Mouse (Mus musculus) CH12.LX (cell line): ENCODE measurements around the gene Ifi27l2b. TPM values are rescaled to one million over a fixed set of nuclear protein-coding genes. Genes with fewer than 3 reads are reported as not detected.

Source experiments
- DNase-seq: peaks from one replicate; pipeline ENCODE4 v3.0.0-alpha.2; 2013; ENCODE audit errors: extremely low read depth
- H3K27ac ChIP-seq: 2 replicates; pipeline ENCODE4 v1.5.1; 2012; ENCODE audit warnings: low read depth, mild to moderate bottlenecking, control low read depth, moderate library complexity; ENCODE audit not compliant: insufficient read depth
- H3K27me3 ChIP-seq: replicated peaks from 2 replicates; pipeline ENCODE3; 2012; ENCODE audit warnings: inconsistent platforms
- H3K36me3 ChIP-seq, 2 experiments: replicated peaks in 1 of 2; 2 replicates each; pipeline versions ENCODE3 to v1.6.1; 2012; ENCODE audit warnings: inconsistent platforms in 1 of 2, low read length in 1 of 2, mild to moderate bottlenecking in 1 of 2, mixed read lengths in 1 of 2, moderate library complexity in 1 of 2; ENCODE audit not compliant: control insufficient read depth in 1 of 2, insufficient read depth in 1 of 2
- H3K4me1 ChIP-seq, 2 experiments: 2 replicates each; pipeline ENCODE4 v1.6.1; 2012; ENCODE audit warnings: inconsistent platforms in 1 of 2, moderate library complexity in 1 of 2; ENCODE audit not compliant: insufficient read depth in 2 of 2, control insufficient read depth in 1 of 2
- H3K4me2 ChIP-seq: 2 replicates; pipeline ENCODE4 v1.6.1; 2012; ENCODE audit warnings: low read depth, mild to moderate bottlenecking, control low read depth; ENCODE audit not compliant: poor library complexity, insufficient read depth, severe bottlenecking
- H3K4me3 ChIP-seq, 3 experiments: fragments of 150-350 bp in 1 of 3; sonication (generic) in 1 of 3; replicated peaks in 1 of 3; 2 replicates each; pipeline versions ENCODE3 to v1.5.1; 2011 to 2012; ENCODE audit warnings: low read depth in 2 of 3, low read length in 2 of 3, mild to moderate bottlenecking in 2 of 3, moderate library complexity in 2 of 3, control low read depth in 1 of 3, improper control_type of control experiment in 1 of 3, inconsistent platforms in 1 of 3, mixed read lengths in 1 of 3; ENCODE audit not compliant: poor library complexity in 1 of 3
- H3K79me2 ChIP-seq: replicated peaks from 2 replicates; pipeline ENCODE4 v1.6.1; 2012; ENCODE audit warnings: mild to moderate bottlenecking, moderate library complexity; ENCODE audit not compliant: control insufficient read depth, poor library complexity, insufficient read depth, severe bottlenecking; ENCODE audit errors: extremely low read depth
- H3K9ac ChIP-seq: 2 replicates; pipeline ENCODE4 v1.6.1; 2012; ENCODE audit warnings: low read depth, mild to moderate bottlenecking, control low read depth, moderate library complexity; ENCODE audit not compliant: insufficient read depth
- H3K9me3 ChIP-seq: replicated peaks from 2 replicates; pipeline ENCODE3; 2012; ENCODE audit warnings: low read length, inconsistent platforms, mixed read lengths
- CTCF ChIP-seq, 2 experiments: IDR thresholded peaks in 1 of 2; conservative IDR thresholded peaks in 1 of 2; 2 replicates each; pipeline ENCODE4 v1.5.1; 2011 to 2012; ENCODE audit warnings: low read depth in 2 of 2, low read length in 2 of 2, improper control_type of control experiment in 1 of 2, inconsistent platforms in 1 of 2, mild to moderate bottlenecking in 1 of 2, moderate library complexity in 1 of 2
- E2F4 ChIP-seq: IDR thresholded peaks from 2 replicates; pipeline ENCODE4 v1.6.1; 2011; ENCODE audit warnings: low read depth, low read length, improper control_type of control experiment; ENCODE audit not compliant: insufficient replicate concordance
- ELF1 ChIP-seq: IDR thresholded peaks from 2 replicates; pipeline ENCODE4 v1.6.1; 2014; ENCODE audit warnings: low read depth, mild to moderate bottlenecking, inconsistent platforms, low read length, improper control_type of control experiment
- EP300 ChIP-seq: IDR thresholded peaks from 2 replicates; pipeline ENCODE4 v1.6.1; 2011; ENCODE audit warnings: low read length, improper control_type of control experiment
- ETS1 ChIP-seq: conservative IDR thresholded peaks from 2 replicates; pipeline ENCODE4 v1.6.1; 2012; ENCODE audit warnings: low read depth, mild to moderate bottlenecking, inconsistent platforms, low read length, improper control_type of control experiment, moderate library complexity
- HCFC1 ChIP-seq: IDR thresholded peaks from 2 replicates; pipeline ENCODE4 v1.6.1; 2012; ENCODE audit warnings: low read depth, mild to moderate bottlenecking, inconsistent platforms, low read length, improper control_type of control experiment
- JUN ChIP-seq: IDR thresholded peaks from 2 replicates; pipeline ENCODE4 v1.6.1; 2011; ENCODE audit warnings: low read depth, mild to moderate bottlenecking, low read length, improper control_type of control experiment, moderate library complexity; ENCODE audit not compliant: insufficient read depth
- JUND ChIP-seq: conservative IDR thresholded peaks from 2 replicates; pipeline ENCODE4 v1.6.1; 2011; ENCODE audit warnings: low read depth, low read length, improper control_type of control experiment
- KAT2A ChIP-seq: IDR thresholded peaks from 2 replicates; pipeline ENCODE4 v1.6.1; 2012; ENCODE audit warnings: low read length, improper control_type of control experiment, inconsistent platforms; ENCODE audit not compliant: insufficient replicate concordance
- MAFK ChIP-seq: IDR thresholded peaks from 2 replicates; pipeline ENCODE4 v1.6.1; 2011; ENCODE audit warnings: low read length, improper control_type of control experiment; ENCODE audit not compliant: insufficient replicate concordance
- MAX ChIP-seq: IDR thresholded peaks from 2 replicates; pipeline ENCODE4 v1.6.1; 2011; ENCODE audit warnings: low read length, improper control_type of control experiment
- MAZ ChIP-seq: IDR thresholded peaks from 2 replicates; pipeline ENCODE4 v1.6.1; 2012; ENCODE audit warnings: low read depth, mild to moderate bottlenecking, inconsistent platforms, low read length, improper control_type of control experiment, moderate library complexity
- NELFE ChIP-seq: IDR thresholded peaks from 2 replicates; pipeline ENCODE4 v1.6.1; 2011; ENCODE audit warnings: low read depth, low read length, improper control_type of control experiment
- PAX5 ChIP-seq: IDR thresholded peaks from 2 replicates; pipeline ENCODE4 v1.6.1; 2012; ENCODE audit warnings: low read length, inconsistent platforms, mixed read lengths
- POLR2AphosphoS2 ChIP-seq: IDR thresholded peaks from 2 replicates; pipeline ENCODE4 v1.6.1; 2011; ENCODE audit warnings: low read depth, low read length, improper control_type of control experiment
- RAD21 ChIP-seq: IDR thresholded peaks from 2 replicates; pipeline ENCODE4 v1.6.1; 2011; ENCODE audit warnings: low read depth, mild to moderate bottlenecking, low read length, improper control_type of control experiment, moderate library complexity
- SIN3A ChIP-seq: IDR thresholded peaks from 2 replicates; pipeline ENCODE4 v1.6.1; 2012; ENCODE audit warnings: low read length, improper control_type of control experiment, inconsistent platforms
- SMC3 ChIP-seq: IDR thresholded peaks from 2 replicates; pipeline ENCODE4 v1.6.1; 2011; ENCODE audit warnings: low read depth, low read length, improper control_type of control experiment
- TBP ChIP-seq: conservative IDR thresholded peaks from 2 replicates; pipeline ENCODE4 v1.6.1; 2011; ENCODE audit warnings: low read depth, low read length, improper control_type of control experiment
- TCF12 ChIP-seq: IDR thresholded peaks from 2 replicates; pipeline ENCODE4 v1.6.1; 2014; ENCODE audit warnings: low read depth, mild to moderate bottlenecking, inconsistent platforms, low read length, improper control_type of control experiment
- UBTF ChIP-seq: IDR thresholded peaks from 2 replicates; pipeline ENCODE4 v1.6.1; 2012; ENCODE audit warnings: low read depth, mild to moderate bottlenecking, inconsistent platforms, low read length, improper control_type of control experiment, moderate library complexity
- USF1 ChIP-seq: IDR thresholded peaks from 2 replicates; pipeline ENCODE4 v1.6.1; 2014; ENCODE audit warnings: low read depth, mild to moderate bottlenecking, inconsistent platforms, low read length, improper control_type of control experiment
- ZC3H11A ChIP-seq: IDR thresholded peaks from 2 replicates; pipeline ENCODE4 v1.6.1; 2012; ENCODE audit warnings: low read depth, mild to moderate bottlenecking, inconsistent platforms, low read length, improper control_type of control experiment
- ZKSCAN1 ChIP-seq: IDR thresholded peaks from 2 replicates; pipeline ENCODE4 v1.6.1; 2012; ENCODE audit warnings: low read depth, inconsistent platforms, low read length, improper control_type of control experiment, borderline replicate concordance
- ZMIZ1 ChIP-seq: IDR thresholded peaks from 2 replicates; pipeline ENCODE4 v1.6.1; 2012; ENCODE audit warnings: low read depth, mild to moderate bottlenecking, inconsistent platforms, low read length, improper control_type of control experiment
- dilution Hi-C: fragments of 300-500 bp; cut with MboI; formaldehyde crosslinking; loops from 2 replicates; pipeline ENCODE4 v1.14.3; 2020; ENCODE audit warnings: low sequenced_read_pairs; ENCODE audit not compliant: extremely low pct_unique_long_range_greater_than_20kb, extremely low pct_ligation_motif_present
- in situ Hi-C: fragments of 300-500 bp; cut with MboI; formaldehyde crosslinking; loops from 3 replicates; pipeline ENCODE4 v1.14.3; 2019; ENCODE audit warnings: low sequenced_read_pairs, low pct_ligation_motif_present, low pct_unique_long_range_greater_than_20kb, mixed read lengths
- polyA plus RNA-seq: library from polyadenylated mRNA; unstranded; fragments of >175 nt; gene quantifications from 2 replicates; pipeline ENCODE4 v1.2.1, GENCODE M21; 2012; ENCODE audit warnings: low read depth; ENCODE audit not compliant: insufficient read length
- total RNA-seq, 2 experiments: library from RNA; depleted of rRNA; stranded (reverse); fragments of 300-350 nt in 1 of 2; fragments of >200 nt in 1 of 2; gene quantifications; 2 replicates each; pipeline ENCODE4 v1.2.3; 2012 to 2014

Ifi27l2b gene
- total and polyA plus RNA-seq, 3 experiments, result not detected

DNA sequence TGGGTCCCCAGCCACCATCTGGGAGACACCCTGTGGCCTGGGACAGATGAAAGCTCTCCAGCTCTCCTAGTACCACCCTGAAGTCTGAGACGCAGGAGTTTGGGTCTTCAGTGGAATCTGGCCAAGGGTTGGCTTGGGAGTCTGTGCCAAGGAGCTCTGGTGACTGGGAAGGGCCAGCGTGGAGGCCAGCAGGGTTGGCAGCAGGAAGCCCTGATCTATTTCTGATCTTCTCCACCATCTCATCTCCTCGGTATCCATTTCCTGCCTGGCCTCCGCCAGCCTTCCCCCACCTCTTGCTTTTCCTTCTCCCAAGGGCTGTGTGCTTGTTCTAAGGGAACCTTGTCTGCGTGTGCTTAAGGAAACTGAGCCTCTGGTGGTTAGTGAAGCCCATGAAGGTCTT, 41.7 kb upstream of the Ifi27l2b start:
- H3K4me2 ChIP-seq, result no peak overlapping the region
- dilution Hi-C loops (no loop called here), in situ Hi-C loops (no loop called here)
- H3K4me3 ChIP-seq, result no peak overlapping the region
- H3K27me3 ChIP-seq, result peaks cover 29% of the 10 kb centered on the region
- H3K79me2 ChIP-seq, result no peaks in the 10 kb centered on the region
- no peak overlapping the region for H3K27ac ChIP-seq
- H3K9ac ChIP-seq, result no peak overlapping the region
- no peaks in the 10 kb centered on the region for H3K36me3 ChIP-seq
- TF ChIP-seq KAT2A (no peak), SIN3A (no peak), UBTF (no peak), MAX (no peak), E2F4 (no peak), TBP (no peak), JUN (no peak), EP300 (no peak), MAFK (no peak), JUND (no peak), USF1 (no peak), TCF12 (no peak), ZMIZ1 (no peak), ZKSCAN1 (no peak), MAZ (no peak), NELFE (no peak)
- peaks cover 6% of the 10 kb centered on the region for H3K9me3 ChIP-seq
- peaks cover 3 to 15% of the 10 kb centered on the region in 2 experiments; a peak in 2 of 4 replicates for H3K4me1 ChIP-seq
- no peak for DNase-seq

DNA sequence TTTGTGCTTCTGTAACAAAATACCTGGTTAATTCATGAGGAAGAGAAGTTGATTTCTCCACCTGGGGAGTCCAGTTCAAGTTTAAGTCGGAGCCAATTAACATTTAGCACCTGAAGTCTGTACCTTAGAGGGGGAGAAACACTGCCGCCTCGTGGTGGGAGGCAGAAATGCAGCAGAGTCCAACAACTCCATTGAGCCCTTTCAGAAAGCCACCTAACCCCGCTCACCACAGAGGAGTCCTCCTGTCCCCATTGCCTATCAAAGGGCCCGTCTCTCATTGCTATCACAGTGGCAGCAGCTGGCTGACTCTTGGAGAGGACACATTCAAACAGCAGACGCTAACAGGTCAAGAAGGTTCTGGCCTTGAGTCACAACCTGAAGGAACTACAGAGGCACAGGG, 37.5 kb upstream of the Ifi27l2b start:
- Histone ChIP-seq H3K9ac (no peak overlapping the region), H3K79me2 (no peaks in the 10 kb centered on the region), H3K4me1 (peaks cover 10 to 43% of the 10 kb centered on the region in 2 experiments), H3K4me3 (no peak overlapping the region), H3K27me3 (peaks cover 27% of the 10 kb centered on the region), H3K36me3 (no peaks in the 10 kb centered on the region), H3K27ac (no peak overlapping the region), H3K9me3 (no peaks in the 10 kb centered on the region), H3K4me2 (peak overlapping the region; percentile 10; the same call in 1 of the 2 replicates)
- TF ChIP-seq HCFC1 (no peak), ZMIZ1 (no peak), SMC3 (peak; percentile 81), ETS1 (no peak), TCF12 (peak; percentile 31; the same call in 1 of the 2 replicates), ZC3H11A (peak; percentile 15; the same call in 1 of the 2 replicates), USF1 (no peak), NELFE (peak; percentile 36; the same call in 1 of the 2 replicates), CTCF (conservative IDR thresholded peaks at IDR 0.05 in 1 of 2, IDR thresholded peaks at IDR 0.05 in 1 of 2; ENCODE audit: low read depth in 2 of 2, low read length in 2 of 2) (peak; percentile 90 to 99), POLR2AphosphoS2 (no peak), MAZ (no peak), PAX5 (no peak), TBP (no peak), ELF1 (0 out of 2 replicates have a peak, but pooled peaks have one; percentile 12), RAD21 (peak; percentile 65), E2F4 (no peak)
- in situ Hi-C loops, result loop anchor here (5.0 kb wide), 1 partner anchor 67 kb away; the partner anchor contains the start of gene Ddx24
- peak; percentile 77 for DNase-seq
- dilution Hi-C loops, result no loop called here
